Mouse (Mus musculus) kidney, embryonic 14.5 days (tissue): ENCODE results near the gene Qrfp. TPM values are rescaled to one million over a fixed set of nuclear protein-coding genes. Genes with fewer than 3 reads are reported as not detected.

Experiments used
- ATAC-seq: fragments of 200-750 bp; cut with Nextera tagmentation; 2 replicates; pipeline ENCODE4 v1.8.0; 2017; ENCODE audit warnings: moderate number of reproducible peaks, mild to moderate bottlenecking, moderate TSS enrichment, moderate library complexity; ENCODE audit not compliant: low FRiP score, low TSS enrichment
- H3K27ac ChIP-seq: fragments of 300-500 bp; sonication (generic); 2 replicates; pipeline ENCODE4 v1.5.1; 2014; ENCODE audit warnings: low read depth, mild to moderate bottlenecking, low read length, moderate library complexity, mixed read lengths
- H3K27me3 ChIP-seq: fragments of 300-500 bp; sonication (generic); 2 replicates; pipeline ENCODE4 v1.6.1; 2014; ENCODE audit warnings: mild to moderate bottlenecking, low read length; ENCODE audit not compliant: control insufficient read depth, insufficient read depth
- H3K36me3 ChIP-seq: fragments of 300-500 bp; sonication (generic); 2 replicates; pipeline ENCODE4 v1.6.1; 2014; ENCODE audit warnings: low read length, mixed read lengths; ENCODE audit not compliant: control insufficient read depth, insufficient read depth
- H3K4me1 ChIP-seq: fragments of 300-500 bp; sonication (generic); 2 replicates; pipeline ENCODE4 v1.6.1; 2014; ENCODE audit warnings: low read length, mixed read lengths; ENCODE audit not compliant: control insufficient read depth, insufficient read depth
- H3K4me2 ChIP-seq: fragments of 300-500 bp; sonication (generic); replicated peaks from 2 replicates; pipeline ENCODE4 v1.6.1; 2014; ENCODE audit warnings: low read depth, mild to moderate bottlenecking, low read length
- H3K4me3 ChIP-seq: fragments of 300-500 bp; sonication (generic); 2 replicates; pipeline ENCODE4 v1.5.1; 2014; ENCODE audit warnings: mild to moderate bottlenecking, low read length
- H3K9ac ChIP-seq: fragments of 300-500 bp; sonication (generic); 2 replicates; pipeline ENCODE4 v1.6.1; 2014; ENCODE audit warnings: low read depth, mild to moderate bottlenecking, low read length, moderate library complexity
- H3K9me3 ChIP-seq: fragments of 300-500 bp; sonication (generic); 2 replicates; pipeline ENCODE4 v1.6.1; 2016; ENCODE audit warnings: low read length; ENCODE audit not compliant: control insufficient read depth
- WGBS: fragments of 180-500 bp; shearing (Covaris S2); extraction: QIAGEN DNeasy Blood & Tissue Kit; methylation state at CpG from one replicate; pipeline ENCODE4 v1.1.7; 2014; 5-methylcytosine and 5-hydroxymethylcytosine counted together
- polyA plus RNA-seq: library from polyadenylated mRNA; unstranded; fragments of >200 nt; fragmentation: Nextera tagmentation; extraction: Ambion mirVana; gene quantifications from 2 replicates; pipeline ENCODE4 v1.2.1, GENCODE M21; 2014

Qrfp gene
- polyA plus RNA-seq, 1 experiment from 2014 or later: not detected

DNA sequence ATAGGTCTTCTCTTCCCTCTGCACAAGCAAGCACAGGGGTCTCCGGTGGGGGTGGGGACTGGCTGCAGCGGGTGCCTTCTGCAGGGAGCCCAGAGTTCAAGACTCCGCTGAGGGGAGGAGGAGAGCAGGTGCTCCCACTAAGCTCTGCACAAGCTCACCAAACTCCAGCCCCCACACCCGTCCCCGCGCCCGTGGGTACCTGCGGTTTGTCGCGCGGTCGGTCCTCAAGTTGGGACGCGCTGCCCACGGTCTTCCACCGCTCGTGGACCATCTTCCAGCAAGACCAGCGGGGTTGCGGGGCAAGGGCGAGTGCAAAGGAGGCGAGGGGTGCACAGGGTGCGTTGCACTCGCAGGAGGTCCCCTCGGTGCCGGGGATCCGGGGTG lies 35.1 kb upstream of the Qrfp start:
- Histone ChIP-seq H3K4me2 (peak overlapping the region; percentile 98), H3K9me3 (no peaks in the 10 kb centered on the region), H3K4me1 (peaks cover 18% of the 10 kb centered on the region), H3K27me3 (peaks cover 50% of the 10 kb centered on the region), H3K36me3 (no peaks in the 10 kb centered on the region), H3K4me3 (peak overlapping the region; percentile 53), H3K27ac (no peak overlapping the region), H3K9ac (peak overlapping the region; percentile 60)
- ATAC-seq: no peak
- WGBS: 3% methylated on average over 26 of the region's 26 CpGs

GRCm38 (mm10) chr2:31844729-31845136 lies 34.4 kb upstream of the Qrfp start:
- no peak overlapping the region for H3K4me3 ChIP-seq
- H3K27ac ChIP-seq: no peak overlapping the region
- H3K36me3 ChIP-seq: no peaks in the 10 kb centered on the region
- peaks cover 18% of the 10 kb centered on the region for H3K4me1 ChIP-seq
- peaks cover 50% of the 10 kb centered on the region for H3K27me3 ChIP-seq
- WGBS: 3% methylated on average over 10 of the region's 10 CpGs
- ATAC-seq: no peak
- peak overlapping the region; percentile 98; the same call in 1 of the 2 replicates for H3K4me2 ChIP-seq
- no peak overlapping the region for H3K9ac ChIP-seq
- no peaks in the 10 kb centered on the region for H3K9me3 ChIP-seq

DNA sequence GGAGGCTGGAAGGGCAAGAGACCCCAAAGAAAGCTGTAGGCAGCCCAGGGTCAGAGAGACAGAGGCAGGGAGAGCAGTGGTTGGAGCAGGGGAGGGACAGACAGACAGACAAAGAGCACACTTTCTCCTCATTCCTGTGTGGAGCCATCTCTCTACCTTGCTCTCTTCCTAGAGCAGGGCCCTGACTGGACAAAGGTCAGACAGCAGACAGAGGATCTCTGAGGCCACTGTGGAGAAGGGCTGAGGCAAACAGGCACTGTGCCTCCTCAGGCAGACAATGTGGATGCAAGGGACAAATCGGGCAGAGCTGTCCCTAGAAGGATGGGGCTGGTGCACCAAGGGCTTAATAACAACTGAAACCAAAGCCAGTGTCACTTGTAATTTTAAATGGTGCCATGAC lies 28.5 kb upstream of the Qrfp start:
- no peaks in the 10 kb centered on the region for H3K9me3 ChIP-seq
- H3K4me1 ChIP-seq: peaks cover 5% of the 10 kb centered on the region; the same call in 1 of the 2 replicates
- no peaks in the 10 kb centered on the region for H3K36me3 ChIP-seq
- no peak overlapping the region for H3K9ac ChIP-seq
- ATAC-seq: no peak
- no peak overlapping the region for H3K27ac ChIP-seq
- peaks cover 10% of the 10 kb centered on the region for H3K27me3 ChIP-seq
- H3K4me3 ChIP-seq: no peak overlapping the region
- H3K4me2 ChIP-seq: no peak overlapping the region
- WGBS: 50% methylated on average over 1 of the region's 1 CpGs

DNA sequence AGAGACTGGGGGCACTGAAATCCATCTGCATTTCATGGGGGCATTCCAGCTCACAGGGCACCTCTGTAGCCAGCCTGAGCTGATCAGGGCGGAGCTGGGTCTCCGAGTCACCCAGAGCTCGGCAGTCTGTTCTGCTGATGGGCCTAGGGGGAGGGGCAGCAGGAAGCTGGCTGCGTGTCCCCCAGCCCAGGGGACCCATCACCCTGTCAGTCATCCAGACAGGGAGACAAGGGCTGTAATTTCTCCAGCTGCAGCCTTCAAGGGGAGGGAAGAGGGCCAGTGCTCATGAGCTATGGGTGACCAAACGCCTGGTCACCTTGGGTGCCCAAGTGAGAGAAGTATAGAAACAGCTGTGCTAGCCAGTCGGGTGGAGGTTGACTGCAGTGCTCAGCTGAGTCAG lies 26.6 kb upstream of the Qrfp start:
- ATAC-seq: no peak
- WGBS: 19% methylated on average over 6 of the region's 6 CpGs
- Histone ChIP-seq H3K9ac (no peak overlapping the region), H3K4me3 (no peak overlapping the region), H3K9me3 (no peaks in the 10 kb centered on the region), H3K36me3 (no peaks in the 10 kb centered on the region), H3K27ac (no peak overlapping the region), H3K4me2 (no peak overlapping the region), H3K27me3 (0 out of 2 replicates have a peak, but pooled peaks cover 2% of the 10 kb centered on the region), H3K4me1 (peaks cover 5% of the 10 kb centered on the region; the same call in 1 of the 2 replicates)

DNA sequence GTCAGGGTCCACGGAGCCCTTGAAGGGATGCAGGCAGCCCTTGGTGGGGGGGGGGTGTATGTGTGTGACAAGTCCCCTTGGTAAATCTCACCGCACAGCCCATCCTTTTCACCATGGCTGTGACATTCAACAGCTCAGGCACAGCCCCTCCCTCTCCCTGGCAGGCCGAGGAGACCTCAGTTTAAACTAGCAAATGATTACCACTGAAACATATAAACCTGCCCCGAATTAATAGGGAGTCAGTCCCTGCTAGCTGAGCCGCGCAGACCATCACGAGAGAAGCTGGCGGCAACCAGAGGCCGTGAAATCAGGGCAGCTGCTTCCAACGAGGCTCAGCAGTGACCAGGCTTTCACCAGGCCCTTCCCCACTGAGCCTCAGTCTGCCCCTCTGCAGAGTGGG lies 25.7 kb upstream of the Qrfp start:
- Histone ChIP-seq H3K27ac (no peak overlapping the region), H3K9ac (no peak overlapping the region), H3K4me1 (peaks cover 5% of the 10 kb centered on the region; the same call in 1 of the 2 replicates), H3K4me2 (no peak overlapping the region), H3K4me3 (no peak overlapping the region), H3K36me3 (no peaks in the 10 kb centered on the region), H3K27me3 (no peaks in the 10 kb centered on the region), H3K9me3 (no peaks in the 10 kb centered on the region)
- WGBS: 58% methylated on average over 10 of the region's 10 CpGs
- ATAC-seq: peak; percentile 34; the same call in 1 of the 2 replicates

DNA sequence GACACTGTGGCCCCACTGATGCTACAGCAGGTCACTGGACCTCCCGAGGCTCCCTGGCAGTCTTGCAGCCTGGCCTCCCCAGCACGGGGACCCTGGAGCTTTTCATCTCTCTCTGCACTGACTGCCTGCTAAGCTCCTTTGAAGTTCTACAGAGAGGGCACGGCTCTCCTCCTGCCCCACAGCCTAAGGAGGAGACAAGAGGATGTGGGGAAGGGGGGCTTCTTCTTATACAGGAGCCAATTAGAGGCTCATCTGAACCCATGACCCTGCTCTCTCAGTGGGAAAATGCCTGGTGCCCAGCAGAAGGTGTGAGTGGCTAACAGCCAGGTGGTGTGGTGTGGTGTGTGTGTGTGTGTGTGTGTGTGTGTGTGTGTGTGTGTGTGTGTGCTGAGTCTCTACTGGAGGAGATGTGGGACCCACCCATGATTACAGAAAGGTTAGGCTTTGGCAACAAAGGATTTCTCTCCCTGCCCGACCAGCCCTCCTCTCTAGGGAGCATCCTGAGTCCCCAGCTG lies 18.0 kb upstream of the Qrfp start:
- Histone ChIP-seq H3K9me3 (no peaks in the 10 kb centered on the region), H3K9ac (no peak overlapping the region), H3K4me1 (peaks cover under 1% of the 10 kb centered on the region; the same call in 1 of the 2 replicates), H3K27me3 (no peaks in the 10 kb centered on the region), H3K27ac (no peak overlapping the region), H3K4me2 (no peak overlapping the region), H3K36me3 (no peaks in the 10 kb centered on the region), H3K4me3 (no peak overlapping the region)
- WGBS: 18% methylated on average over 4 of the region's 4 CpGs
- no peak for ATAC-seq

DNA sequence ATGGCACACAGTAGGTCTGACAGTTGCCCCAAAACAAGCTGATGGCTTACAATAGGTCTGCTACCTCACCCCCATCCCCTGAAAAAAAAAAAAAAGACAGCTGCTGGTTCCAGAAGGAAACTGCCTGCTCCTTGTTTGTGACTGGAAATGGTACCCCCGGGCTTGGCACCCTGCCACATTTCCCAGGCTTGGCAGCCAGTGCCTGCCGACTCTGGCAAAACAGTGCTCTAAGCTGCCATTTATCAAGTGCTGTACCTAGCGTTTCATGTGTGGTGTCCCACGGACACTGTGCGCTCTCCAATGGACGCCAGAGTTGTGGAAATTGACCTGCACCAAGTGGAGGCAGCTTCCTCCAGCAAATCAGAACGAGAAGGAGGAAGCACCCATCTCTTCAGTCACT lies 17.5 kb upstream of the Qrfp start:
- no peak overlapping the region for H3K4me2 ChIP-seq
- H3K9ac ChIP-seq: no peak overlapping the region
- no peak for ATAC-seq
- 44% methylated on average over 7 of the region's 7 CpGs for WGBS
- no peaks in the 10 kb centered on the region for H3K36me3 ChIP-seq
- 0 out of 2 replicates have a peak, but pooled peaks cover 4% of the 10 kb centered on the region for H3K27me3 ChIP-seq
- no peaks in the 10 kb centered on the region for H3K9me3 ChIP-seq
- H3K4me3 ChIP-seq: no peak overlapping the region
- H3K27ac ChIP-seq: no peak overlapping the region
- peaks cover 6% of the 10 kb centered on the region for H3K4me1 ChIP-seq

DNA sequence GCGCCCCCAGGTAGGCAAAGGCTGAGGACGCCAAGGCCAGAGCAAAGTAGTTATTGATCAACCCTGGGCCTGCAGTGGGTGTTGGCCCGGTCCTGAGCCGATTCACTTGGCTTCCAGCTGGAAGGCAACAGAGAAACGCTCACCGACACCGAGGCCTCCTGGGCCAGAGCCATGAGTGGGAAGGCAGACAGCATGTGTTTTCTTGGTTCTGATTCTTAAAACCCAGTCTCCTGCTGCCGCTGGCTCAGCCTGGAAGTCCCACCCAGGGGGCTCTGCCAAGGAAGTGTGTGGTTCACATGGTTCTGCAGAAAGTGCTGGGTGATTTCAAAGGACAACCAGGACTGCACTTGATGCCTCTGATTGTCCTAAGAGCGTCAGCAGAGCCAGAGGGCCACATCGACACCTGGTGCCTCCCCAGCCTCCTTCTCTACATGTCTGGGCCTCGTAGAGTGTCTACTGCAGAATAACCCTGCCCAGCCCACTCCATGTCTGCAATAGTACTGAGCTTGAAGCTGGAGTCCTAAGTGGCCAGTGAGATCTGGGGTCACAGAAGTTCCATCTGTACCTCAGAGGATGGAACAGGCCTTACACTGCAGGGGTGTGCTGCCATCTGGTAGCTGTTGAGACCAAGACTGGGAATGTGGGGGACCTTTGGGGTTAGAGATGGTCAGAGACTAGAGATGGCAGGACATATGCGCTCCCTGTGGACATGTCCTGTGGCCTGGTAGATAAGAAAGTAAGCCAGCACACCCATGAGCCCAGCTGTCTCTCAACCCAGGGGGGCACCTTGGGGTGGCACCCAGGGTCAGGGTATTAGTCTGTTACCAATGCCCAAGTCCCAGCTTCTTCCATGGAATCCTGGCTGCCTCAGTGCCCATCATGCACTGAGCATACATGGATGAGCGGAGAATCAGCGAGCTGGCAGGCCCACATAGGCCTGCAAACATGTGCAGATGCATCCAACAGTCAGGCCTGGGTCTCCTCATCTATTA lies 16.0 kb upstream of the Qrfp start:
- Histone ChIP-seq H3K9me3 (no peaks in the 10 kb centered on the region), H3K4me3 (no peak overlapping the region), H3K27me3 (0 out of 2 replicates have a peak, but pooled peaks cover 13% of the 10 kb centered on the region), H3K36me3 (no peaks in the 10 kb centered on the region), H3K9ac (no peak overlapping the region), H3K4me1 (peaks cover 8% of the 10 kb centered on the region), H3K4me2 (no peak overlapping the region), H3K27ac (no peak overlapping the region)
- WGBS: 76% methylated on average over 14 of the region's 14 CpGs
- no peak for ATAC-seq

DNA sequence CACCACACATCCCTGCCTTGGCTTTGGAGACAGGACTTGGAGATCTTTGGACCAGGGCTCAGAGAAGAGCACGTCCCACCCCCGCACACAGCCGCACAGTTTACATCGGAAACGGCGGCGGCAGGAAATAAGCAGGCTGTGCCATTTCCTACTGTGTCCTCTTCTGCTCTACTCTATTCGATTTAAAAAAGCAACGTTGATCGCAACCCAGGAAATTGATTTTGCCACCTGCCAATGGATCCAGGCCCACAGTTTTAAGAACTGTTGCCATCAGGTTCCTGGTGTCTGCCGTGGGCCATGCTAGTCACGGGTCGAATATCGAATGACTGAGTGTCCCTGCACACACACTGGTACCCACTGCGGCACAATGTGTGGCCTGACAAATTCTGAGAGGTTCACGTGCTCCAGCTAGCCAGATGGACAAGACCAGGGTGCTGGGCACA lies 15.1 kb upstream of the Qrfp start:
- Histone ChIP-seq H3K4me2 (no peak overlapping the region), H3K4me3 (no peak overlapping the region), H3K9ac (no peak overlapping the region), H3K27me3 (0 out of 2 replicates have a peak, but pooled peaks cover 13% of the 10 kb centered on the region), H3K4me1 (peaks cover 8% of the 10 kb centered on the region), H3K9me3 (no peaks in the 10 kb centered on the region), H3K36me3 (no peaks in the 10 kb centered on the region), H3K27ac (no peak overlapping the region)
- no peak for ATAC-seq
- 65% methylated on average over 16 of the region's 16 CpGs for WGBS
